ENCODE assay signal across 8 mouse cellular contexts in the genomic region with DNA sequence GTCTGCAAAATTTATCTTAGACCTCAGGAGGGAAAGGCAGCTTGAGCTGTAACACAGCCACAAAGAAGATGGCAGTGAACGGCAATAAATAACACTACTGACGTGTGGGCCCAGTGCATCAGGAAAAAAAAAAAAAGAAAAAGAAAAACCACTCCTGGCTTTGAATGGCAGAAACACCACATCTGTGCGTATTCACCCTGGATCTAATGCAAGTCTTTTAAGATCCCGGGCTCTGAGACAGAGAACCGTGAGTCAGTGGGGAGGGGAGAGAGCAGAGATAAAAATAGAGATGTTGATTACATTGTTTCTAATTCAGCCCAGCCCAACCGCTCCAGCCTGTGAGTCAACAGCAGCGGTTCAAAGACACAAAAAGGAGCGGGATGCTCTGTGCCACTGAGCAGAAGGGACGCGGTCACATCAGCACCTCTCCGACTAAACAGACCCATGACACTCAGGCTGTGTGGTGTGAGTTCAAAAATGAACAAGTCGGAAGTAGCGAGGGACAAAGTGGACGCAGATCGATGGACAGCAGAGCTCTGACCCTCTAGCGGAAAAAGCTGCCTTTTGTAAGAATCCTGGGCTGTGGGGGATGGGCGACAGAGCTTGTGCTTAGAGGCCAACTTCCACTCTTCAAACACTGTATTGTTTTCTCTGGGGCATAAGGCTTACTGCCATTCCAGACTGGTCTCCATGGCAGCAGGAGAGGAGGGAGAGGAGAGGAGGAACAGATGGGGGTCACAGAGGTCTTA.
DNase-seq lines count a peak whose midpoint lies in the region; ATAC-seq and TF ChIP-seq lines count a peak whose summit lies in the region.

No protein-coding gene starts in this region.

- ATAC-seq in cerebellum, adult (ENCODE audit: insufficient number of reproducible peaks, low FRiP score, low TSS enrichment) = no peak
- ATAC-seq in heart, embryonic 12.5 days (ENCODE audit: insufficient number of reproducible peaks, low FRiP score) = peak; percentile 80
- peak; percentile 77 for ATAC-seq in kidney, embryonic 14.5 days (ENCODE audit: low FRiP score, low TSS enrichment)
- ATAC-seq in midbrain, embryonic 16.5 days = peak; percentile 81

- peak overlapping the region; percentile 68 for H3K27ac ChIP-seq in embryonic fibroblast, embryonic 13.5 days (ENCODE audit: insufficient read depth, low read length)
- peak overlapping the region; percentile 79 for H3K27ac ChIP-seq in heart, embryonic 12.5 days (ENCODE audit: poor library complexity, severe bottlenecking)
- peak overlapping the region; percentile 78 for H3K27ac ChIP-seq in kidney, embryonic 14.5 days (ENCODE audit: low read depth, low read length)
- H3K27ac ChIP-seq in liver, adult 2 months (replicated peaks; ENCODE audit: insufficient read depth, low read depth, low read length) = no peak overlapping the region
- H3K27ac ChIP-seq in midbrain, embryonic 16.5 days (ENCODE audit: low read length) = peak overlapping the region; percentile 81

- no peaks in the 10 kb centered on the region for H3K27me3 ChIP-seq in heart, embryonic 12.5 days (replicated peaks)
- no peaks in the 10 kb centered on the region for H3K27me3 ChIP-seq in kidney, embryonic 14.5 days (ENCODE audit: control insufficient read depth, insufficient read depth, low read length)
- H3K27me3 ChIP-seq in liver, adult 2 months (ENCODE audit: control insufficient read depth, insufficient read depth, low read length) = no peaks in the 10 kb centered on the region
- H3K27me3 ChIP-seq in midbrain, embryonic 16.5 days (ENCODE audit: control insufficient read depth, insufficient read depth, low read depth, low read length) = no peaks in the 10 kb centered on the region
- H3K27me3 ChIP-seq in splenic B cell, adult 2 months (ENCODE audit: control insufficient read depth, insufficient read depth, low read length, poor library complexity, severe bottlenecking) = no peaks in the 10 kb centered on the region

- peak overlapping the region; percentile 67 for H3K9ac ChIP-seq in heart, embryonic 12.5 days
- peak overlapping the region; percentile 40; the same call in 1 of the 2 replicates for H3K9ac ChIP-seq in kidney, embryonic 14.5 days (ENCODE audit: low read depth, low read length)
- H3K9ac ChIP-seq in liver, adult 2 months (ENCODE audit: low read depth, low read length) = no peak overlapping the region
- peak overlapping the region; percentile 45 for H3K9ac ChIP-seq in midbrain, embryonic 16.5 days (ENCODE audit: low read depth, low read length)

- H3K79me2 ChIP-seq in liver, adult 2 months (ENCODE audit: control insufficient read depth, insufficient read depth, low read length) = no peaks in the 10 kb centered on the region

- peak; percentile 76 for TF ChIP-seq POLR2A in embryonic fibroblast, embryonic 13.5 days (IDR thresholded peaks at IDR 0.05; ENCODE audit: low read depth, low read length)
- no peak for TF ChIP-seq POLR2A in liver, adult 2 months (IDR thresholded peaks at IDR 0.05; ENCODE audit: extremely low read depth, insufficient read depth, low read length)

- H3K4me2 ChIP-seq in heart, embryonic 12.5 days = peak overlapping the region; percentile 64
- H3K4me2 ChIP-seq in kidney, embryonic 14.5 days (replicated peaks; ENCODE audit: low read depth, low read length) = peak overlapping the region; percentile 40
- H3K4me2 ChIP-seq in midbrain, embryonic 16.5 days (ENCODE audit: low read length) = peak overlapping the region; percentile 49

- H3K4me3 ChIP-seq in embryonic fibroblast, embryonic 13.5 days (ENCODE audit: insufficient read depth, low read length) = peak overlapping the region; percentile 39
- peak overlapping the region; percentile 49 for H3K4me3 ChIP-seq in heart, embryonic 12.5 days
- H3K4me3 ChIP-seq in kidney, embryonic 14.5 days (ENCODE audit: low read length) = peak overlapping the region; percentile 19
- H3K4me3 ChIP-seq in liver, adult 2 months (ENCODE audit: insufficient read depth, low read depth, low read length) = no peak overlapping the region
- H3K4me3 ChIP-seq in midbrain, embryonic 16.5 days (ENCODE audit: low read depth, low read length) = peak overlapping the region; percentile 24

- no peak for TF ChIP-seq CTCF in embryonic fibroblast, embryonic 13.5 days (IDR thresholded peaks at IDR 0.05; ENCODE audit: borderline replicate concordance, insufficient read depth, low read length)
- no peak for TF ChIP-seq CTCF in liver, adult 2 months (IDR thresholded peaks at IDR 0.05; ENCODE audit: low read depth, low read length)

- H3K36me3 ChIP-seq in heart, embryonic 12.5 days = no peaks in the 10 kb centered on the region
- H3K36me3 ChIP-seq in kidney, embryonic 14.5 days (ENCODE audit: control insufficient read depth, insufficient read depth, low read length) = no peaks in the 10 kb centered on the region
- H3K36me3 ChIP-seq in liver, adult 2 months (ENCODE audit: control insufficient read depth, insufficient read depth, low read length) = no peaks in the 10 kb centered on the region
- H3K36me3 ChIP-seq in midbrain, embryonic 16.5 days (ENCODE audit: control insufficient read depth, insufficient read depth, low read length) = no peaks in the 10 kb centered on the region
- no peaks in the 10 kb centered on the region for H3K36me3 ChIP-seq in splenic B cell, adult 2 months (ENCODE audit: control insufficient read depth, insufficient read depth, low read length, poor library complexity, severe bottlenecking)

- no peaks in the 10 kb centered on the region; the same call in 1 of the 2 replicates for H3K4me1 ChIP-seq in embryonic fibroblast, embryonic 13.5 days (ENCODE audit: control insufficient read depth, insufficient read depth, low read length)
- H3K4me1 ChIP-seq in heart, embryonic 12.5 days (replicated peaks) = peaks cover 25% of the 10 kb centered on the region
- H3K4me1 ChIP-seq in kidney, embryonic 14.5 days (ENCODE audit: control insufficient read depth, insufficient read depth, low read length) = peaks cover 20% of the 10 kb centered on the region; the same call in 1 of the 2 replicates
- 0 out of 2 replicates have a peak, but pooled peaks cover 4% of the 10 kb centered on the region for H3K4me1 ChIP-seq in liver, adult 2 months (ENCODE audit: control insufficient read depth, insufficient read depth, low read length)
- H3K4me1 ChIP-seq in midbrain, embryonic 16.5 days (ENCODE audit: control insufficient read depth, insufficient read depth, low read length) = peaks cover 24% of the 10 kb centered on the region

- peak; percentile 28 for DNase-seq in cerebellum, adult 8-10 months
- DNase-seq in liver, adult 2 months (ENCODE audit: extremely low read depth, low read depth, low spot score) = peak; percentile 19
- peak; percentile 40 for DNase-seq in splenic B cell, adult 2 months (ENCODE audit: low read depth, low spot score)

- under 1% methylated on average over 17 of the region's 17 CpGs for WGBS in heart, embryonic 12.5 days
- WGBS in kidney, embryonic 14.5 days = under 1% methylated on average over 17 of the region's 17 CpGs
- WGBS in liver, adult 2 months = 18% methylated on average over 17 of the region's 17 CpGs
- whole genome bisulfite sequencing in midbrain, embryonic 16.5 days = under 1% methylated on average over 17 of the region's 17 CpGs

- 0 out of 2 replicates have a peak, but pooled peaks cover 2% of the 10 kb centered on the region for H3K9me3 ChIP-seq in heart, embryonic 12.5 days (replicated peaks)
- no peaks in the 10 kb centered on the region for H3K9me3 ChIP-seq in kidney, embryonic 14.5 days (ENCODE audit: control insufficient read depth, low read length)
- no peaks in the 10 kb centered on the region for H3K9me3 ChIP-seq in midbrain, embryonic 16.5 days (replicated peaks; ENCODE audit: control insufficient read depth, low read length, poor library complexity, severe bottlenecking)
